Mouse (Mus musculus): ENCODE measurements around the gene Adipoq.
"Not testable (repeated sequence)": the region's sequence is repeated elsewhere in the genome, so short reads cannot be mapped to it uniquely, and the experiment has no call there.

GRCm38 (mm10) chr16:23096886-23097285 lies 49.5 kb upstream of the Adipoq start:
- TF ChIP-seq POLR2A (IDR thresholded peaks at IDR 0.05; ENCODE audit: extremely low read depth, insufficient read depth, low read length); CTCF (IDR thresholded peaks at IDR 0.05; ENCODE audit: low read depth, low read length): not testable (repeated sequence)
